Mouse (Mus musculus): ENCODE results near the gene Col19a1. TPM values are rescaled to one million over a fixed set of nuclear protein-coding genes. Genes with fewer than 3 reads are reported as not detected.

Gene Col19a1
- total RNA-seq, 1 experiment from 2014 or later: not detected

DNA sequence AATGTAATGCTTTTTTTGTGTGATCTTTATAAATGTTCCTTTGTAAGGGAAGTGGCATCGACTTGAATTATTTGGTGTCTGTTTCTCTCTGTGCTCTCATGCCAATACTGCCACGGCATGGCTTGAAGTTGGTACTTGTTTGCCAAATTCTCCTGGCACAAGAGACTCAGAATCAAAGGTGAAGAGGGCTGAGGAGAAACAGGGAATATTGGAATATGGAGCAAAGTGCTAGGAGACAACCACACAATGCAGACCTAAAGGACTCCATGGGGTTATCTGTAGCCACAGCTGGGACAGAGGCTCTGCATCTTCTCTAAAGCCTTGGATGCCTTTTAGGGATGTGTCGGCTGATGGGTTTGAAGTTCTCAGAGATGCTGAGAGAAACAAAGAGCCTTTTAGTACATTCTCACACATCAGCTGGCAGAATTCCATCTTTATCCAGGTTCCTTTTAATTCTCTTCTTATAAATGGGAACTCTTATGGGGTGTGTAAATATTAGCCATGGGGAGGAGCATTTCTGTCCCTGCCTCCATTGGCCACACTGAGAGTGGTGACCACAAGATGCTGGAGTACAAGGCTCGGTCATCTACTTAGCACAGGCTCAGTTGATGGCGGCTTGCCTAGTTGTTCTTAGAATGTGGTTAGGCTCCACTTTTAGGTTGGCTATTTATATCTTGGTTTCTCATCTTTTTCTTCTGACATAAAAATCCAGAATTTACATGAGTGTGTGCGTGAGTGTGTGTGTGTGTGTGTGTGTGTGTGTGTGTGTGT is 360.1 kb downstream of the Col19a1 start:
- no peak for DNase-seq

DNA sequence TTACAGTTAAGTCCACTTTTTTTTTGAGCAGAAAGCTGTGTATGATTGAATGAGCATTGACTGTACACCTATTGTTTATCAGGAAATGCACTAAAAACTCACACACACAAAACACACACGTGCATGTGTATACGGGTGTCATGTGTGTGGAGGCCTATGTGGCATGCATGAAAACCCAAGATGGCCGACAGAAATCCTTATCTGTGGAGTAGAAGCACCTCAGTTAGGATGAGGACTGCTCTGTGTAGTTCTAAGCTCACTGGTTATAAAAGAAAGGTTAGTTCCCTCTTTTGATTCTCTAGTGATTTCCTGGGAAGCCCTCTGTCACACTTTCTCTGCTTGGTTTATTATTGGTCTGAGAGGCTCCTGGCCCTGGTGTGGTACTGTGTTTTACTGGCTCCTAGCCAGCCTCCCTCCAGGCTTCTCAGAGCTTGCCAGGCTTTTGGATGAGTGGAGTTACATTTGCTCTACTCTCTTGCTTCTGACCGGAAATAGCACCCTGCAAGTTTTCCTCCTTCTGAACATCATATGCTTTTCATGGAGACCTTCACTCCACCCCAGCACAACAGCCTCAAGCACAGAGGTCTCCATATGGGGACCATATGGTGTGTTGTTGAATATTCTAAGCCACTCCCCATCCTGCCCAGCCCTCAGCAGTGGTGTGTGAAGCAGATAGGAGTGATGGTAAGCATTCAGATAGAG is 361.3 kb downstream of the Col19a1 start:
- peak; percentile 35 for DNase-seq

DNA sequence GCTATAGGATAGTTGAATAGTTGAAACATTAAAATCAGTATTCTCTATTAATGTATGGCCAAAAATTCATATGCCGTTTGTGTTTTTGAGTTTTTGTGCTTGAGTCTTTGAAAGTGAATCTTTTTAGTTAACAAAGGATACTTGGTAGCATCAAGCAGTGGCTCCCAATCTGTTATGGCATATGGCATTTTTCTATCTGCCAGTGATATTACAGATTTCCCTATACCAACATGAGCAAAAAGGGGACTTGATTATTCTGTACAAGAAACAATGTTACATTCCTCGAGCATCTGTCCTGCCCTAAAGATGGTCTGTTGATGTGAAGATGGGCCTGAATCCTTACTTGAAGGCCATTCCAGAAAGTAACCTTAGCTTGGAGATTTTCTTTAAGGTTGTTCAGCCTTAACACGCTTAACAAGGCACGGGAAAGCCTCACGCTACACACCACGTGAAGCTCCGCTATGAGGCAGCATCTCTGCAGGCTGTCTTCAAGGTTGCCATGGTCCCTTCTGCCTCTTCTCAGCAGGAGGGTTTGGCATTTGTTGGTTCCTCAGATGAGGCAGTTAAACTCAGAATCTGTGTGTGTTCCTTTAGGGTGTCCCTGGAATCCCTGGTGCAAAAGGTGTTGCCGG is 364.2 kb downstream of the Col19a1 start:
- no peak for DNase-seq

DNA sequence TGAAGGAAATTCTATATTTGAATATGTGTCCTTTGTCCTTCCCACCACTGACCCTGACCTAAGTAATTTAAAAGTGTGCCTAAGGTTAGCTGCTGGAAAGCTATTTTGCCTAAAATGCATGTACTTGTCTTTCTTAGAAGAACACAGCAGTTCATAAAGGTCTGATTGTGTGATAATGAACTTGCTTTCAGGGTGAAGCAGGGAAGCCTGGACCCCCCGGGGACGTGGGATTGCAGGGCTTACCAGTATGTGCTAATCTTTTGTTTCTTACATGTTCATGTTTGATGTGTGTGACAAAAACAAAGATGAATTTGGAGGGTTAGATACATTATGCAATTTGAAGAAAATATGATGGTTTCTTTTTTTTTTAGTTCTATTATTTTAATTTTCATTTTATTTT is 365.0 kb downstream of the Col19a1 start:
- no peak for DNase-seq

DNA sequence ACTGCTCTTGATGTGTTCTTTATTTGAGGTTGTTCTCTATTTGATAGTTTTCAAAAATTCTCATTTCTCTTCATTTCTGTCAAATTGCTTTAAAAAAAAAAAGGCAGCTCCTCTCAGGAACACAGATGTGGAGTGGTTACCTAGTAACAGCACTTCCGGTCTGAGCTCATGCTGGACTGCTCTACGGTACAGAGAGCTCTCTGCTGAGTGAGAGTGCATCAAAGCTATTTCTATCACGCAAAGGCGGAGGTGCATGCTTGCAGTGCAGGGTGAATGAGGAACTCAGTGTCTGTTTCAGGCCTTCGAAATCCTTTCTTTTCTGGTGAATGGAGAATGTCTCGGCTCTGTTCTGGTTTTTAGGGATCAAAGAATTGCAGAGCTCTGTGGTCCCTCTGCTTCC is 368.2 kb downstream of the Col19a1 start:
- no peak for DNase-seq

Other genes starting within 250 kb of the Col19a1 start
- 67.2 and 81.2 TPM in 2 replicates for gene Lmbrd1, start 91.2 kb upstream of the Col19a1 start, total RNA-seq (2021)